Mouse (Mus musculus) embryonic fibroblast, embryonic 13.5 days (primary cell): ENCODE measurements around the gene E2f8.

Experiments
- CTCF ChIP-seq: IDR thresholded peaks from 2 replicates; pipeline ENCODE4 v1.5.1; 2011; ENCODE audit warnings: mild to moderate bottlenecking, control low read depth, low read length, moderate library complexity, borderline replicate concordance; ENCODE audit not compliant: insufficient read depth
- POLR2A ChIP-seq: IDR thresholded peaks from 2 replicates; pipeline ENCODE4 v1.6.1; 2011; ENCODE audit warnings: low read depth, mild to moderate bottlenecking, control low read depth, low read length, moderate library complexity

- TF ChIP-seq CTCF (no peak), POLR2A (no peak)
Measured at GRCm38 (mm10) chr7:48870579-48871180, 10.7 kb downstream of the E2f8 start.
